Mouse (Mus musculus): ENCODE measurements around the gene Acads. TPM values are rescaled to one million over a fixed set of nuclear protein-coding genes. Genes with fewer than 3 reads are reported as not detected.

Acads gene
- polyA plus RNA-seq, 1 experiment from 2014 or later, result 59.9 TPM

Other genes starting within 250 kb of the Acads start
- 0.34 and 0.45 TPM in 2 replicates for gene Oasl2, start 222.4 kb downstream of the Acads start, polyA plus RNA-seq (2016; fragmentation: Nextera tagmentation; extraction: Ambion mirVana)
- gene Oasl1, start 196.1 kb downstream of the Acads start, polyA plus RNA-seq (2016; fragmentation: Nextera tagmentation; extraction: Ambion mirVana), result not detected in 2 replicates
- 41.5 and 43.3 TPM in 2 replicates for gene 2210016L21Rik, start 177.2 kb downstream of the Acads start, polyA plus RNA-seq (2016; fragmentation: Nextera tagmentation; extraction: Ambion mirVana)
- not detected in 2 replicates for gene Hnf1a, start 148.3 kb downstream of the Acads start, polyA plus RNA-seq (2016; fragmentation: Nextera tagmentation; extraction: Ambion mirVana)
- 11.8 and 13.3 TPM in 2 replicates for gene Sppl3, start 108.2 kb downstream of the Acads start, polyA plus RNA-seq (2016; fragmentation: Nextera tagmentation; extraction: Ambion mirVana)
- 18.3 and 22.9 TPM in 2 replicates for gene Gm10401, start 21.1 kb downstream of the Acads start, polyA plus RNA-seq (2016; fragmentation: Nextera tagmentation; extraction: Ambion mirVana)
- 75.4 and 77.6 TPM in 2 replicates for gene Unc119b, start 15.6 kb upstream of the Acads start, polyA plus RNA-seq (2016; fragmentation: Nextera tagmentation; extraction: Ambion mirVana)
- gene Mlec, start 38.8 kb upstream of the Acads start, polyA plus RNA-seq (2016; fragmentation: Nextera tagmentation; extraction: Ambion mirVana), result 64.2 and 67.3 TPM in 2 replicates
- gene Cabp1, start 75.0 kb upstream of the Acads start, polyA plus RNA-seq (2016; fragmentation: Nextera tagmentation; extraction: Ambion mirVana), result 0.31 and 0.43 TPM in 2 replicates
- gene Pop5, start 116.5 kb upstream of the Acads start, polyA plus RNA-seq (2016; fragmentation: Nextera tagmentation; extraction: Ambion mirVana), result 116 and 119 TPM in 2 replicates
- gene Rnf10, start 153.6 kb upstream of the Acads start, polyA plus RNA-seq (2016; fragmentation: Nextera tagmentation; extraction: Ambion mirVana), result 119 and 132 TPM in 2 replicates
- 58.7 and 58.8 TPM in 2 replicates for gene Coq5, start 160.3 kb upstream of the Acads start, polyA plus RNA-seq (2016; fragmentation: Nextera tagmentation; extraction: Ambion mirVana)
- gene Dynll1, start 181.7 kb upstream of the Acads start, polyA plus RNA-seq (2016; fragmentation: Nextera tagmentation; extraction: Ambion mirVana), result 1,650 and 1,695 TPM in 2 replicates
- 399 and 417 TPM in 2 replicates for gene Srsf9, start 207.8 kb upstream of the Acads start, polyA plus RNA-seq (2016; fragmentation: Nextera tagmentation; extraction: Ambion mirVana)
- gene Gatc, start 221.8 kb upstream of the Acads start, polyA plus RNA-seq (2016; fragmentation: Nextera tagmentation; extraction: Ambion mirVana), result 37.6 and 40.2 TPM in 2 replicates
- gene Triap1, start 221.9 kb upstream of the Acads start, polyA plus RNA-seq (2016; fragmentation: Nextera tagmentation; extraction: Ambion mirVana), result 56.6 and 57.7 TPM in 2 replicates
- 754 and 787 TPM in 2 replicates for gene Cox6a1, start 229.6 kb upstream of the Acads start, polyA plus RNA-seq (2016; fragmentation: Nextera tagmentation; extraction: Ambion mirVana)